Mouse (Mus musculus) naive thymus-derived CD4-positive, alpha-beta T cell, adult 2 months (primary cell): ENCODE measurements around the gene Pla2g4a.

Experiments
- DNase-seq: peaks from one replicate; pipeline ENCODE4 v3.0.0-alpha.2; 2011; ENCODE audit warnings: low read depth

Pla2g4a gene

DNA sequence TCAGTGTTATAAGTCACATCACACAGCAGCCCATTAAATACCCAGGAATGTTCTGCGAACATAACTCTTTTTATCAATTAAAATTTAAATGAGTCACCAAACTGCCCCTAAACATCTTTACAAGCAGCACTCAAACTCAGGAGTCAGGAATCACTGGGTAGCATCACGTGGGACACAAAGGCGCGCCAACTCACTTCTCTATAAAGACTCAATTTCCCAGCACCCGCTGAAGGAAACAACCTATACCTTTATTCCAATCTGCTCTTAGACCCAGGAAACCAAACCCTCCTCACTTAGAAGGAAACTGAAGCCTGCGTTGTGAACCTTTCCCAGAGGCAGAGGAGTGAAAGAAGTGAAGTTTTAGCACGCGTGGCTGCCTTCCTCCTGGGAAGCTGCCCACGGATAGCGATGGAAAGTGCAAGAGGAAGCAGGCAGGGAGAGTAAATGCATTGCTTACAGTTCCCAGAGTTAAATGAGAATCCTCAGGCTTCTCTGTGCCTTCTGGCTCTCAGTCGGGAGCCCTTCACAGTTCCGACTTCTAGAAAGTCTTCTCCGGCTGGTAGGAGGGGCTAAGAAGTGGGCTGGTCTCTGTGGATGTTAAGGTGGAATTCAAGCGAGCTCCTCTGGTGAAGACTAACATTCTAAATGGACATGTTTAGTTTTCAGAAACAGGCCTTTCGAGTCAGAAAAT lies at the start of gene Pla2g4a:
TSS of gene Pla2g4a (minus strand) at position 557 of the 691 bp plus-strand sequence.
- DNase-seq, result peak; percentile 22

DNA sequence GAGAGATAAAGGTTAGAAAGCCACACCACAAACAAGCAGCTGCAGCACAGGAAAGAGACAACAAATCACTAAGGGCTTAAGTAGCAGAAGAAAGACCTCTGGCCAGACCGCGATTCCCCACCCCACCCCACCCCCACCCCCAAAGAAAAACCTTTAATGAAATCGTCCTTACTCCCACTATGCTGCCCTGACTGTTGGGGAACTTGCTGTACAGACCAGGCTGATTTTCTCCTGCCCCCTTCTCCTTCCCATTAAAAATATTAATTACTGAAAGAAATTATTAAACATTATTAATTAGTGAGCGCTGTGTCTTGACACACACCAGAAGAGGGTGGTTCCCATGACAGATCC lies 49.5 kb upstream of the Pla2g4a start:
- no peak for DNase-seq

DNA sequence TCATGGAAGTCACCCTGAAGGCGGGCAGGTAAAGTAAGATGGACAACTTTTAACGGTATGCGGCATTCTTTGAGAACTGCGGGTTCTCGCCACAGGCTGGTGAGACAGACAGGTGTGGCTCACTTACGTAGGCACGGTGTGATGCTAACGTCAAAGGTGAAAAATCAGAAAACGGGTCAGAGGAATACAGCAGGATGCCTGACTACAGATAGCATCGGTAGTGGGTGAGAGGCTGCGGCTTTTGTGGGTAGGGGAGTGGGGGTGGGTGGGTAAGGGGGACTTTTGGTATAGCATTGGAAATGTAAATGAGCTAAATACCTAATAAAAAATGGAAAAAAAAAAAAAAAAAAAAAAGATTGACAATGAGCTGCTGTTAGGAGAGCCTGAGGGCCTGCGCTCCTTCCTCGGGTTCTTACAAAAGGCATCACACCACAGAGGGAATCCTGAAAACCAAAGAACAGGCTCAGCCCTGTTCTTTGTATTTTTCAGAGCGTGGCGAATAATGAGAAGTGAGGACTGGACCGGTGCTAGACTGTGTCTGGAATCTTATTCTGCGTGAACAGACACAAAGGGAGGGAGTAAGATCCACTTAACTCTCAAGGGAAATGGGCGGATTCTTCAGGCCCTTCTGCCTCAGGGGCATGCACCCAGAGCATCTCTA lies 49.0 kb upstream of the Pla2g4a start:
- DNase-seq, result no peak

DNA sequence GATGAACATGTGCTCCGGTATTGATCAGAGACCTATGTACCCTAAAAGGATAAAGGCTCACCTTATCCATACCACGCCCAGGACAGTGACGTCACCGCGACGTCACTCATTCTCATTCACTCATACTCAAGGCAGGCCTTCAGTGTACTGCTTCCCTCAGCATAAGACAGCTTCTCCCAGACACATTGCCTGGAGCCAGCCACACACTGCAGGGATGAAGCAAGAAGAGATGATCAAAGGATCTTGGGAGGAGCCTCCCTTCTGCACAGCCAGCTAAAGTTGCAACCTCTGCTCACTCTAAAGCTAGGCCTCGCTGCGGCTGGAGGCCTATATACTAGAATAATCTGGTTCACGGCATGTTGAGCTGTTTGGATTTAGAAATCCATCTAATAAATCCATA lies 48.0 kb upstream of the Pla2g4a start:
- DNase-seq, result no peak

DNA sequence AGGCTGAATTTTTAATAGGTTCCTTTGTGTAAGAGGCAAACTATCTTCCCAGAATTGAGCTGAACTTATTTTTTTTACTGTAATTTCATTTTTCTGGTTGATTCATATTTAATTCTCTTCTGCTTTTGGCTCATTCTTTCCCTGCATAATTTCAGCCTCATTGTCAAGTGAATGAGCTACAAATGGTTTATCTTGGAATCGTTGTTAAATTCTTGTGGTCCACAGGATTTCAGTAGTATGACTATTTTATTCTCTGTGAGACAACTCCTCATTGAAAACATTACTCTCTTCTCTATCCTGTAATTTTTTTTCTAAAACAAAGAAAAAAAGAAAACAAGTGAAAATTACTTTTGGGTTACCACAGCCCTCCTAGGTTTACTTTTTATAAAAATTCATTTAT lies 14.5 kb upstream of the Pla2g4a start:
- no peak for DNase-seq

DNA sequence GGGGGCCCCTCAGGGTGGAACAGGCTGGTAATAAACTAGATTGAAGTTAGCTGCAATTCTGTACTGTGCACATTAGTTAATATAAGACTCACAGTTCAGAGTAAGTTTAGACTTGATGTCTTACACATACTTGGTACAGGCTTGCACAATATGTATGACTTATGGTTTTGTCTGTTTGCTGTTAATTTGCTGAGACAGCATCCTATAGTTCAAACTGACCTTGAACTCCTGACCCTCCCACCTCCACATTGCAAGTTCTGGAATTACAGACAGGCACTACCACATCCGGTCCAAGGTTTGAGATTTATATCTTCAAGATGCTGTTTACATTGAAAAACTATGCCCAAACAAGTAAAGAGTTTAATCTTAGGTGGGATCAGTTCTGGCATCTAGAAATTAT lies 4.7 kb upstream of the Pla2g4a start:
- DNase-seq, result no peak

DNA sequence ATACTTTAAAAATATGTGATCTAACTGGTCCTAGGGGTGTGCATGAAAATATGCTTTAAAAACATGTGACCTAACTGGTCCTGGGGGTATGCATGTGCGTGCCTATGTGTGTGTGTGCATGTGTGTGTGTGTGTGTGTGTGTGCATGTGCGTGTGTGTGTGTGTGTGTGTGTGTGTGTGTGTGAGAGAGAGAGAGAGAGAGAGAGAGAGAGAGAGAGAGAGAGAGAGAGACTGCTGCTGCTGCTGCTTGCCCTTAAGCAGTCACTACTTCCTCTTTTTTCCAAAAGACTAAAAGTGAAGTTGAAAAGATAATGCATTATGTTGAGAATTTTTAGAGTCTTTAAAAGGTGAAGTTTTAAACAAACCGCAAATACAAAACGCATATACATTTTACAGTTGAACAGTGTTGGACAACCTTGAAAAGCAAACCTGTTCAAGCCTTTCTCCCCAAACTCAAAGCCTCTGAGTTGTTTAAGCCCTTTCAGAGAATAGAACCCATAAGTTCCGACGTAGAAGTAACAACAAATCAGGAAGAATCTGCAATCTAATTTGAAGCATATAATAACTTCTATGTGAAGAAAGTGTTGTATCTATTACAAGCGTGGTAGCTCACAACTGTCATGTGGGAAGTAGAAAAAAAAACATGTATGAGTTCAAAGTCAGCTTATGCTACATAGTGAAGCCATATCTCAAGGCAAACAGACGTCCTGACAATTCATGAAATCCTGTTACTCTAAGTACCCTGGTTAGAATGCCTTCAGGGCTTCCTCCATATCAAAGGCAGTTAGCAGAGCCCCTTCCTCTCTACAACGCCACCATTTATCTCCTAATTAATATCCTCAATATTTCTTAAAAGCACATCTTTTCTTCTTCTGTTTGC lies 574 bp upstream of the Pla2g4a start:
- DNase-seq, result peak; percentile 9

DNA sequence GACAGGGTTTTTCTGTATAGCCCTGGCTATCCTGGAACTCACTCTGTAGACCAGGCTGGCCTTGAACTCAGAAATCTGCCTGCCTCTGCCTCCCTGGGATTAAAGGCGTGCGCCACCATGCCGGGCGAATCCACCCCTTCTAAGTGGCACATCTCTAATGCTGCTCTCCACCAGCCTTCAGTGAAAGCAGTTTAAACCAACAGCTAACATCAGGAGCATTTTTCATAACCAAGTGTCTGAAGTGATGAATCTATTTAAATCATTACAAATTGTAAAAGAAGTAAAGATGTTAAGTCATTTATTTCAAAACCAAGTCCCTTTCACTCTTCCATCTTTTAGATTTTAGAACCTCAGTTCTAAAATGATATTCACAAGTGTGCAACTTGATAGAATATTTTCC lies 839 bp downstream of the Pla2g4a start:
- no peak for DNase-seq

DNA sequence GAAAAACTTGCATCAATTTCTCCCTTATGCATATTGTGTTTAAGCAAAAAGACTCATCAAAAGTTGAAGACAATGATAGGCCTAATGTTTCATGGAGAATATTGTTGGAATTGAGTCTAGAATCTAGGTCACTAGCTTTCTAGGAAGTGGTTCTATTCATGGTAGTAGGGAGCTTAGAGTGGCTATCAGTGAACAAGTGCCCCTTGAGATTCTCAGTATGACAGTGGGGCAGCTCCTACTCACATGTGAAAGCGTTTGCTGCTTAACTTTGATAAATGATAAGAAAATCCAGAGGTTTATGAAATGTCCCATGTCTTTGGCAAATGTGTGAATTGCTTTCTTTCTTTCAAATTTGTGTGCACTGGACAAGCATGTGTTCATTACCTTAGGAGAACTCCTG lies 2.0 kb downstream of the Pla2g4a start:
- DNase-seq, result no peak

DNA sequence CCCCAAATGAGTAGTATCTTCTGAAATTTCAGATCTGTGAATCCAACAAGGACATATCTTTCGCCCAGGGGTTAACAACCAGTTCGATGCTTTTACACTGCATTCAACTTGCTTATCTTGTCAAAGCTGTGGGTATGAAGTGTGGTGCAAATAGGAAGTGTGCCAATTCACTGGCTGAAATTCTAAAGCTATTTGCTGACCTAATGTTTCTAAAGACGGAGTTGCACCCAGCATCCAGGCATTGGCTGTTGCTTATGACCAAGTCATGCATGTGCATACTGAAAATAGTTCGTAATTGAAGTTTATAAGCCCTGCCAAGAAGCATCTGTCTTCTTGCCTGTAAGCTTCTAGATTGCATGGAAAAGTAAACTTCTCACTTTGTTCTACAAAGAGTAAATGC lies 5.6 kb downstream of the Pla2g4a start:
- no peak for DNase-seq

DNA sequence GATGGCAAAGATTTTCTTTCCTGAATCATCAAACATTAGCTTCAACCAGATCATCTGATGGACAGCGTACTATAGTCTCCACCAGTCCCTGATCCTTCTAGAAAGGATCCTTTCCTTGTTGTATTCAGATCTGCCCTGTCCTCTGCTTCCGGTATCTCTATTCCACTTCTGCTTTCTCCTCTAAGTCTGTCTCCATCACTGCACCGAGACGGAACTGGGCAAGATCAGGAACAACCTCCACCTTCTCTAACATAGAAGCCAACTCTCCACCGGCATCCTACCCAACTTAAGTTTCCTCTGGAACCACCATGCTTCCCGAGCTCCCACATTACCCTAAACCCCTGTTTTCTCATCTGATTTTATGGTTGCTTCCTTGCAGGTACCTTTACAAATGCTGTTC lies 7.1 kb downstream of the Pla2g4a start:
- DNase-seq, result no peak

DNA sequence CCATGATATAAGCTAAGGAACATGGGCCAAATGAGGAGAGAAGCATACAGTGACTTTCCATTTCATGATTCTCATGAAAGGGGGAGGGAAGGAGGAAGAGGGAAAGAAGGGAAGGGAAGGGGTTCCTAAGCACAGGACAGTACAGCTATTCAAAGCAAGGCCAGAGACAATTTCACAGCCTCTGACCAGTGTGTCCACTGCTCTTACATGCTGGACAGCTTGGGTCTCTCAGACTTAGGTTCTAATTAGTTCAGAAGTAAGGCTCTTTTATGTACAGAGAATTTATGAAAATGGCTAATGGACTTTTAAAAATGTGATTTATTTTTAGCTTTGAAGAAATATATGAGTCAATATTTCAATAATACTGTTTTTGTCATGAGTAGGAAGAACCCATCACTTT lies 9.0 kb downstream of the Pla2g4a start:
- no peak for DNase-seq

DNA sequence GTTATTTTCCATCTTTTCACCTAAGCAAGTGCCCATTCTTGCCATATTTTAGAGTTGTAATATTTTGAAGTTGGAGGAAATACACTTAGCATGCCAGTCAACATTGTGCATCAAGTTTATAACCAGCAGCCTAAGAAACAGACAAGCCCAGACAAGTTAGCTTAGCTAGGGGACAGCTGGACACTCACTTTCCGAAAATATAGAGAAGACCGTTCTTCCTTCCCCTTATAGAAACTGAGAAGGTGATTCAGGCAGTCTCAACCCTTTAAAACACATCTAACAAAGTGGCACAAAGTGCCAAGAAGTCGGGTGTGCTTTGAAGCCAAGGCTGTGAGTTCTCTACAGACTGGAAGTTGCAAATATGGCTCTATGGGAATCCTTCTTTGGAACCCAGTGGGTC lies 10.4 kb downstream of the Pla2g4a start:
- no peak for DNase-seq

DNA sequence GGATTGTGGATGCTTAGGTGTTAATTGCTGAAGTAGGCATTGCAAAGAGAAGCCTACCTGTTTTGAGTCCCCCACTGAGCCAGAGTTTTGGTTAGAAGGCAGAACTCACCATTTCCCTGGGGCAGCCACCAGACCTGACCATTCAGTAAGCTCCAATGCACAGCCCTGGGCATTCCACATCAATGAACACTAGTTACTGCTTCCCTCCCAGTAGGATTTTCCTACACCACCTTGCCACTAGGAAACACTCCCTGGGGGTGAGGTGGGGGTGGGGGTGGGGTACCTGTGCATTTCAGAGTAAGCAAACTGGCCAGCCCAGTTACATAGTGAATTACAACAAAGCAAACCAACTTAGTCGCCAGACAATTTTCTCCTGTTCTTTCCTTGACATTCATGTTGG lies 10.8 kb downstream of the Pla2g4a start:
- DNase-seq, result no peak

DNA sequence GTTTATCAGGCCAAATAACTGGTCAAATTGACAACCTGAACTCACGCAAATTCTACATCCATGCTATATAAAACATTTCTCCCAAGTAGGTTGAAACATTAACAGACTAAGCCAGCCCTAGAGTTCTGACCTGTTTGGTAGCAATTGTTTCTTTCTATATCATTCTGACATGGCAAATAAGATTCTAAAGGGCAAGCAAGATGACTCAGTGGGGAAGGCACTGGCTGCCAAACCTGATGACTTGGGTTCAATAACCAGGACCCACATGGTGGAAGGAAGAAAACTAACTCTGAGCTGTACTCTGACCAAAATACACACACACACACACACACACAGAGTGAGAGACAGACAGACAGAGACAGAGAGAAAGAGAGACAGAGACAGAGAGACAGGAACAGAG lies 11.8 kb downstream of the Pla2g4a start:
- DNase-seq, result no peak

DNA sequence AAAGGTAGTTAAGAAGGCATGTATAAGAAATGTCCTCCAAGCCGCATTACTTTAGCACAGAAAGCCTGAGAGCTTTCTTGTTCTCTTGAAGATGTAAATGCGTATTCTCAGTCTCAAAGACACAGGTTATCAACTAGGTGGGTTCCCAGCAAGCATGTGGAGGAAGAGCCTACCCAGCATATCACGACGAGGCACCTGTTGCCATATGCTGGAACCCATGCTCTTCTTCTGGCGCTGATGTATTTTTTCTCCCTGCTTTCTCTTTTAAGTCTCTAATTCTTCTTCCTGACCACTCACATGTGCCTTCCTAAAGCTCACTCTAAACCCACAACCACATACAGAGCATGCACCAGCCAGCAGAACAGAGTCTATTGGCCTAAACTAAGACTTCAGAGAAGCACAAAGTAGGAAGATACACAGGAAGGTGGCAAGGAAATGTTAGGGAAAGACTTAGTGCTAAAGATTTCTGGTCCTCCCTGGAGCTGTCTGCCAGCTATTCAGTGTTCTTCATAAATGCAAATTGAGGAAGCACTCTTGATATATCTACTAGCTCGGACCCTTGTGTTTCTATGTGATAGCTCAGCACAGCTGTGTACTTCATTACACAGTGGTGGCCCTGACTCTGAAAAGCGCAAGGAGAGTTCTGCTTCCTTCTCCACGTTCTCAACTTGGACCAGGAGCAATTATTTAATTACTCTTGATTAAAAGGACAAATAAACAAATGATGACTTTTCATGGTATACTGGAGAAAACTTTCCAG lies 12.8 kb downstream of the Pla2g4a start:
- DNase-seq, result no peak

DNA sequence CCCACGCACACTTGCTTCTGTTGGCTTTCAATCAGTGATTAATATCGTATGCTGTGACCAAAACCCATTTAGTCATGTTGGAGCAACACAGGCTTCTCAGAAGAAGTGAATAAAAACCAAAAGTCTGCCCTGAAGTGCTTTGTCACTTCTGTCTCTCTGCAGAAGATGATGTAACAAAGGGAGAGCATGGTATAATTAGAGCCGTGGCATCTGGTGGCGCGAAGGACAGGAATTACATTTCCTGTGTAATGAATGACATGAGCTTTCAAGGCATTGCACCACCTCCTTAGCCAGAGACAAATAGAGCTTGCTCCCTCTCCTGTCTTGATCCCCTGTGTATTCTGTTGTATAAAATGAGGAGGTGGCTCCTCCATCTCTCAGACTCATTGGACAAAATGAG lies 14.1 kb downstream of the Pla2g4a start:
- no peak for DNase-seq

DNA sequence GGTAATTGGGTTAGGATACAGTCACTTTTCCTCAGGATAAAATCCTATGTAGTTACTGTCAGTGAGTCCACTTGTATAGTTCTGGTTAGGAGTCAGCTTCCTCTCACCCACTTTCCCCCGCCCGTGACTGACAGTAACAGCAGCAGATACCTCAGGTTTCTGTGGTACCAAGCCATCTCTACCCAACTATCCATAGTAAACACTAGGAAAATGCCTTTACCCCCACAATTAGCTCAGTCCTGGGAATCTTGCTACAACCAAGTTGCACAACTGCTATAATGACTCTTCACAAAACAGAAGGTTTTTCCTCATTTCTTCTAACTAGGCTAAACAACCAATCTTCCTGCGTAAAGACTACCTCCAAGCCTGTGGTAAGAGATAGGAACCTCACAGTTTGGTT lies 14.7 kb downstream of the Pla2g4a start:
- DNase-seq, result no peak

DNA sequence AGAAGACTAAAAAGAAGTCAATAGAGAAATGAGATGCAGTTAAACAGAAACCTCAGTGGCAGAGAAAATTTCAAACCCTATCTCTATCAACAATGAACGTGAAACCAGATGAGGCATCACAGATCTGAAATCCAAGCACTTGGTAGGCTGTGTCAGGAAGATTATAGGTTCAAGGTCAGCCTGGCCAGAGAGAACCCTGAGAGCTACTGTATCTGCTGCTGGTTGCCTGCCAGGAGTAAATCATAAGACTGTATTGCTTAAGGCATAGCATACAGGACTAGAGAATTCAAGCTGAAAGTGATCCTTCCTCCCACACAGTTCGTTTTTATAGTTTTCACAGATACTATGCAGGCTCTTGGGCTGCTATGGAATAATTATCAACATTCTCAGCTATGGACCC lies 17.5 kb downstream of the Pla2g4a start:
- DNase-seq, result no peak

DNA sequence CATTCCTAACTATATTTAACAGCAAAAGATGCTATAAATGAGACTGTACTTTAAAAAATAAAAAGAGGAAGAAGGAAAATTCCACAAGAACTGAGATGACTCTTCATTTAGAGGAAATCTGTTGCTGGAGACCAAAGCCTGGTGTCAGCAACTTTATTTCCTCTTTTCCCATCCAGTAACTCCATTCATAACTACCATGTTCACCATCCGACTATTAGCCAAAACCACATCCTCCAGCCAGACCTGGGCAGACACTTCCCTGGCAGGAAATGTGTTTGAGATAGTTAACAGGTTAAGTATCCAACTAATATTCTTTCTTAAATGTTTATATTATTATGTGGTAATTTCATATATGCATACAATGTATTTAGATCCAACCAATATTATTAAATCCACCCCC lies 20.8 kb downstream of the Pla2g4a start:
- DNase-seq, result no peak

DNA sequence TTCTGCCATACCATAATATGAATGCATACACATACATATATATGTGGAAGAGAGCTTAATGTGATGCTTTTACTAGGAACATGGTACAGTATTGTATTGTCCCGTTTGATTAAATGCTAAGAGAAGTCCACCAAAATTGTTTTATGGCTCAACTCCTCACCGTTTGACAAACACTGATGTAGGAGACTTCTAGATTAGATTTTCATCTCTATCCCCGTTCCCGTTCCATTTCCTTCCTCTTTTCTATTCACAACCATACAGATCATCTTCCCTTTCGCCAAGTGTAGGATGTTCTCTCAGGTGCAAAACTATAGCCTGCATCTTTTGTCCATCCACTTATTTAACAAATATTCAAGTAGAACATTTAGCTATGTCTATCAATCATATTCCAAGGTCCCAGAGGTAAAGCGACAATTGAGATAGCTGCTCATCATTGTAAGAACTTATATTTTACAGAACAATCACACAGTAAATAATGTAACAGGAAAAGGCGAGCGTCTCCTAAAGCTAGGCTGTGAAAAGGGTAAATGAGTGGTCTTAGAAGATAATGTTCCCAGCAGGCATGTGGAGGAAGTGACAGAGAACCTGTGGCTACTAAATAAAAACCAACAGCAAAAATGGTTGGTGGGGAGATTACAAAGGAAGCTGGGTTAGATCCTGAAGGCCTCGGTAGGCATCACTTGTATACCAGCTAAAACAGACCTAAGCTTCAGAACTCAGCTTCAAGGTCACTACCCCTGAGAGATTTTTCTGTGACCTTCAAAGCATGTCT lies 21.6 kb downstream of the Pla2g4a start:
- no peak for DNase-seq

DNA sequence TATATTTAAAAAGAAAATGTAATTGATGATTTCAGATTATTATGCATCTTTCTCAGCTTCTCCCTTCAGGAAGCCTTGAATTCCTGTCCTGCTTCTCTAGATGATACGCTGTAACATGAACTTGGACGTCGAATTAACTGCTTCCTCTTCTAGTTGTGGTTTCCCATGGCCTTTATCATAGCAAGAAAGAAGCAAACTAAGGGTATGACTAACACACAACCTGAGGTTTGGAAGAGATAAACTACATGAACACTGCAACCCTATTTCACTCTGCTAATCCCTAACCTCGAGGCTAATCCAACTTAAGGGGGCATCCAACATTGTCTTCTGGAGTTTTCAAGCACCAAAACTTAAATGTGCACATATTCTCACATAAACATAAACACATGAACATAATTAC lies 23.3 kb downstream of the Pla2g4a start:
- no peak for DNase-seq
